Mouse (Mus musculus): ENCODE measurements around the gene Tnfsf9. TPM values are rescaled to one million over a fixed set of nuclear protein-coding genes. Genes with fewer than 3 reads are reported as not detected.

Gene Tnfsf9
- polyA plus RNA-seq, 2 experiments = 6.8 to 10.6 TPM

DNA sequence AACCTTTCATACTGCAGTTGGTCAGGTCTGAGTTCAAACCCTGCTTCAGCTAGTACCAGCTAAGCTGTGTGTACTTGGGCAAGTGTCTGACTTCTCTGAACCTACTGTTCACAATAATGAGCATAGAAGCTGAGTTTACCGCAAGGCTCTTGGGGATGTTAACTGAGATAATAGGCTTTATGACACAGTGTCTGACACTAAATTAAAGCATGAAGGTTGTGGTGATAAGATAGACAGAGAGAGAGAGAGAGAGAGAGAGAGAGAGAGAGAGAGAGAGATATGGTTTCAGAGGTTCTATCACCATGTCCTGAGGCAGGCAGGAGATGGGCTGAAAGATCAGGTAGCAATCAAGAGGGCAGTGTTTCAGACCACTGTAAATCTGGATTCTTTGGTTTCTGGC, 4.9 kb downstream of the Tnfsf9 start:
- Histone ChIP-seq H3K4me1 (ENCODE audit: control insufficient read depth, insufficient read depth, low read length) (peaks cover 5% of the 10 kb centered on the region; the same call in 1 of the 2 replicates), H3K27me3 (ENCODE audit: control insufficient read depth, insufficient read depth, low read length) (no peaks in the 10 kb centered on the region), H3K4me2 (replicated peaks; ENCODE audit: low read depth, low read length, severe bottlenecking) (no peak overlapping the region), H3K4me3 (replicated peaks; ENCODE audit: low read length) (no peak overlapping the region), H3K9ac (ENCODE audit: low read depth, low read length, severe bottlenecking) (no peak overlapping the region), H3K9me3 (ENCODE audit: control insufficient read depth, low read length) (no peaks in the 10 kb centered on the region), H3K36me3 (ENCODE audit: control insufficient read depth, insufficient read depth, low read length) (no peaks in the 10 kb centered on the region), H3K27ac (replicated peaks; ENCODE audit: low read depth, low read length) (no peak overlapping the region)
- DNase-seq (ENCODE audit: low spot score) = no peak
- 85% methylated on average over 1 of the region's 1 CpGs for WGBS
- no peak for TF ChIP-seq POLR2A (IDR thresholded peaks at IDR 0.05; ENCODE audit: borderline replicate concordance, extremely low read depth, insufficient read depth, insufficient read length)
- no peak for ATAC-seq (ENCODE audit: low FRiP score, low read depth)

DNA sequence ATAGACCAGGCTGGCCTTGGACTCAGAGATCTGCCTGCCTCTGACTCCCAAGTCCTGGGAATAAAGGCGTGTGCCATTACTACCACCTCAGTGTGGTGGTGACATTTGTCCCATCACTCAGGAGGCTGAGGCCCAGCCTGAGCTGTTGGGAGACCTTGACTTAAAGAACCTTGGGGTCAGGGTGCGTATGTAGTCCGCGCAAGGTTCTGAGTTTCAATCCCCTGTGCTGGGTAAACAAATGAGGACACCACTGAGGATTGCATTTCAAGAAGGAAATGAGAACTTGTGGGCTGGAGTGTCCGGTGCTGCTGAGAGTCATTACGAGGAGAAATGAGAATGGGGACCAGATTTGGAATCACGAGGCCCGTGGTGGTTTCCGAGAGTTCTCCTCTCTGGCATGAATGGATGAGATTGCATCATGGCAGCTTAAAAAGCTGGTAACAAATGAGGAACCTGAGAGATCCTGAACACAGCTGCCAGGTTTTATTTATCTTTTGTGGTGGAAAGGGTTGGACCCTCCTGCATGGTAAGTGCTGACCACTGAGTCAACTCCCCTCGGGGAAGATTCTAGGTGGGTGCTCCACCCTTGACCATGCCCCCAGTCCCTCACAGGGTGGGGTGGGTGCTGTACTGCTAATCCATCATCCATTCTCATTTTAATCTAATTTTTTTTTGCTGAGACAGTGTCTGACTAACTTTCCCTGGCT, 7.8 kb downstream of the Tnfsf9 start:
- WGBS = 84% methylated on average over 10 of the region's 10 CpGs
- Histone ChIP-seq H3K4me1 (ENCODE audit: control insufficient read depth, insufficient read depth, low read length) (no peaks in the 10 kb centered on the region), H3K9ac (ENCODE audit: low read depth, low read length, severe bottlenecking) (no peak overlapping the region), H3K36me3 (ENCODE audit: control insufficient read depth, insufficient read depth, low read length) (no peaks in the 10 kb centered on the region), H3K4me2 (replicated peaks; ENCODE audit: low read depth, low read length, severe bottlenecking) (no peak overlapping the region), H3K4me3 (replicated peaks; ENCODE audit: low read length) (no peak overlapping the region), H3K27ac (replicated peaks; ENCODE audit: low read depth, low read length) (no peak overlapping the region), H3K27me3 (ENCODE audit: control insufficient read depth, insufficient read depth, low read length) (no peaks in the 10 kb centered on the region), H3K9me3 (ENCODE audit: control insufficient read depth, low read length) (no peaks in the 10 kb centered on the region)
- no peak for TF ChIP-seq POLR2A (IDR thresholded peaks at IDR 0.05; ENCODE audit: borderline replicate concordance, extremely low read depth, insufficient read depth, insufficient read length)
- no peak for ATAC-seq (ENCODE audit: low FRiP score, low read depth)
- no peak for DNase-seq (ENCODE audit: low spot score)

DNA sequence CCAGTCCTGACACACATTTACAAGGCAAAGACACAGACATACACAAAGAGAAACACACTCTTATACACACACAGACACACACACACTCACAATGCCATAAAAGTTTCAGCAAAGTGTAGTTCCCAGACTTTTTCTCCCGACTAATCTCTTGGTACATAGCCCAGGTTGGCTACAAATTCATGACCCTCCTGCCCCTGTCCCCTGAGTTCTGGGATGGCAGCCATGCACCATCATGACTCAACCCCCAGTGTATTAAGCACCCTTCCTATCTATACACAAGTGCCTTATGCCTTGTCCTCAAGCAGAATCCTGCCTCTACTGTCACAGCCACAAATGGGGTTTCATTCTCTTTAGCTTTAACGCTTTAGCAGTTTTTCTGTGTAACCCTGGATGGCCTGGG, 11.7 kb downstream of the Tnfsf9 start:
- no peak for ATAC-seq (ENCODE audit: low FRiP score, low read depth)

DNA sequence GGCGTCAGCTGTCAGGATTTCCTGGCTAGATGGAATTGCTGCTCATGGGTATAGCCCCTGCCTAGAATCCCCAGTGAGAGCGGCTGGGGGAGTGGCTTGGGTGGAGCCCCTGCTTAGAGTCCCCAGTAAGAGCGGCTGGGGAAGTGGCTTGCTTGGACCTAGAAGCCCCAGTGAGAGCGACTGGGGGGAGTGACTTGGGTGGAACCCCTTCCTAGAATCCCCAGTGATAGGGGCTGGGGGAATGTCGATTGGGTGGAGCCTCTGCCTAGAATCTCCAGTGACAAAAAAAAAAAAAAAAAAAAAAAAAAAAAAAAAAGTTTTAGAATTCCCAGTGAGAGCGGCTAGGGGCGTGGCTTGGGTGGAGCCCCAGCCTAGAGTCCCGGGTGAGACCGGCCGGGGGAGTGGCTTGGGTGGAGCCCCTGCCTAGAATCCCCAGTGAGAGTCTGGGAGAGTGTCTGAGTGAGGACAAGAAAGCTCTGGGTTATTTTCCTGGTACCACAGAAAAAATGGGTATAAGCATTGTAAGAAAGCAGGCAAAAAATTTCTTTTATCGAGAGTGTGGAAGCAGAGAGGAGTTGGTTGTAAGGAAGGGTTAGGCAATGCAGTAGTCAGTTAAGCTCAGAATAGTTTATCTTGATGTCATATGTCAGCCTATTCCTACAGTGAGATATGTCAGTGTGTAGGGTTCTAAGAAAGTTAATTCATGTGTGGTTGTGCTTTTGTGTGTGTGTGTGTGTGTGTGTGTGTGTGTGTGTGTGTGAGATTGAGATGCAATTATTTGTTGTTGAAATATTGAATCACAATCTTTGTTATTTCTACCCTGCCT, 13.6 kb downstream of the Tnfsf9 start:
- no peaks in the 10 kb centered on the region for H3K27me3 ChIP-seq (ENCODE audit: control insufficient read depth, insufficient read depth, low read length)
- no peak overlapping the region for H3K27ac ChIP-seq (replicated peaks; ENCODE audit: low read depth, low read length)
- no peak overlapping the region for H3K9ac ChIP-seq (ENCODE audit: low read depth, low read length, severe bottlenecking)
- 1% methylated on average over 11 of the region's 11 CpGs for WGBS
- H3K4me2 ChIP-seq (replicated peaks; ENCODE audit: low read depth, low read length, severe bottlenecking) = no peak overlapping the region; the same call in 1 of the 2 replicates
- no peaks in the 10 kb centered on the region for H3K4me1 ChIP-seq (ENCODE audit: control insufficient read depth, insufficient read depth, low read length)
- peak; percentile 84 for ATAC-seq (ENCODE audit: low FRiP score, low read depth)
- H3K9me3 ChIP-seq (ENCODE audit: control insufficient read depth, low read length) = no peaks in the 10 kb centered on the region
- no peak overlapping the region for H3K4me3 ChIP-seq (replicated peaks; ENCODE audit: low read length)
- no peaks in the 10 kb centered on the region for H3K36me3 ChIP-seq (ENCODE audit: control insufficient read depth, insufficient read depth, low read length)
- peak; percentile 37 for DNase-seq (ENCODE audit: low spot score)
- TF ChIP-seq POLR2A (IDR thresholded peaks at IDR 0.05; ENCODE audit: borderline replicate concordance, extremely low read depth, insufficient read depth, insufficient read length) = no peak

More for the DNA sequence above, 11.7 kb downstream of the Tnfsf9 start:
- no peaks in the 10 kb centered on the region for H3K36me3 ChIP-seq (ENCODE audit: control insufficient read depth, insufficient read depth, low read length)
- no peak for DNase-seq (ENCODE audit: low spot score)
- no peak for TF ChIP-seq POLR2A (IDR thresholded peaks at IDR 0.05; ENCODE audit: borderline replicate concordance, extremely low read depth, insufficient read depth, insufficient read length)
- no peaks in the 10 kb centered on the region for H3K9me3 ChIP-seq (ENCODE audit: control insufficient read depth, low read length)
- no peaks in the 10 kb centered on the region for H3K27me3 ChIP-seq (ENCODE audit: control insufficient read depth, insufficient read depth, low read length)
- no peaks in the 10 kb centered on the region for H3K4me1 ChIP-seq (ENCODE audit: control insufficient read depth, insufficient read depth, low read length)
- H3K27ac ChIP-seq (replicated peaks; ENCODE audit: low read depth, low read length) = no peak overlapping the region
- no peak overlapping the region for H3K4me3 ChIP-seq (replicated peaks; ENCODE audit: low read length)
- 80% methylated on average over 2 of the region's 2 CpGs for WGBS
- no peak overlapping the region for H3K9ac ChIP-seq (ENCODE audit: low read depth, low read length, severe bottlenecking)
- H3K4me2 ChIP-seq (replicated peaks; ENCODE audit: low read depth, low read length, severe bottlenecking) = no peak overlapping the region

DNA sequence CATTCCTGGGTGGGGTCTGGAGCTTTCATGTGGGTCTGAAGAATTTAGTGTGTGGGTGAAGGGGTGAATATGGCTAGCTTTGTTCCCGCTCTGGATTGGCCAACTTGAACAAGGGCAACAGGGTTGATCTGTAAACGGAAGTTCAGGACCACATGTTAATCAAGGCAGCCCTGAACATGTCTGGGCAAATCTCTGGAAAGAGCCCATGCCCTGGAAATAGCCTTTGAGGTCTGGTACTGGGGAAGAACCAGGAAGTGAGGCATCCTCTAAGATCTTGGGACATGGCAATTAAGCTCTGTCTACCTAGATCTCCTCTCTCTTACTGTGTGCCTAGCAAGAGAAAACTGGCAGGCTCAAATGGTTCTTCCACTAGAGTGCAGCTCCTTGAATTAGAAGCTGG, 16.7 kb downstream of the Tnfsf9 start:
- ATAC-seq (ENCODE audit: low FRiP score, low read depth) = no peak

More for the DNA sequence above, 16.7 kb downstream of the Tnfsf9 start:
- TF ChIP-seq POLR2A (IDR thresholded peaks at IDR 0.05; ENCODE audit: borderline replicate concordance, extremely low read depth, insufficient read depth, insufficient read length) = no peak
- Histone ChIP-seq H3K9ac (ENCODE audit: low read depth, low read length, severe bottlenecking) (no peak overlapping the region), H3K4me3 (replicated peaks; ENCODE audit: low read length) (no peak overlapping the region), H3K4me2 (replicated peaks; ENCODE audit: low read depth, low read length, severe bottlenecking) (no peak overlapping the region), H3K36me3 (ENCODE audit: control insufficient read depth, insufficient read depth, low read length) (no peaks in the 10 kb centered on the region), H3K9me3 (ENCODE audit: control insufficient read depth, low read length) (no peaks in the 10 kb centered on the region), H3K4me1 (ENCODE audit: control insufficient read depth, insufficient read depth, low read length) (no peaks in the 10 kb centered on the region), H3K27ac (replicated peaks; ENCODE audit: low read depth, low read length) (no peak overlapping the region), H3K27me3 (ENCODE audit: control insufficient read depth, insufficient read depth, low read length) (no peaks in the 10 kb centered on the region)
- 70% methylated on average over 2 of the region's 2 CpGs for WGBS
- no peak for DNase-seq (ENCODE audit: low spot score)
